Mouse (Mus musculus): ENCODE results near the gene Ccdc73.

DNA sequence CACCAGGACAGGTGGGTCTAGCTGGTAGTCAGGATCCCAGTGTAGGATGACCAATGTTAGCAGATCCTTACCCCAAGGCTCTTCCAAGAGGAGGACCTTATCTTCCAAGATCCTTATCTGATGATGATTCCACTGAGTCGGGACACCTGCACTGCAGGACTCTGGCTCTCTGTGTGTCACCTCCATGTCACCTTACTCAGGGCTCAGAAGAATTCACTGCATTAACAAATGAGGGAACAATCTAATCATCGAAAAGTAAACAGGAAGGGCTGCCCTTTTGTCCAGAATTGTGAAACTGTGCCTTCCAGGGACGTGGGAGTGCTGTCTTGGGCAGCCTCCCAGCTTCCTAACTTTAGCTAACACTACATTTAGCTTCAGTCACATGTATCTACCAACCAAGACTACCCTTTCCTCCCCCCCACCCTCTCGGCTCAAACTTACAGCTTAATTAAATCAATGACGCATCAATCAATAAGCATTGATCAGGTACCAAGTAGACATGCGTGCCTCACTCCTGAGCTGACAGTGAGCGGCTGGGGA is 191.0 kb downstream of the Ccdc73 start:
- TF ChIP-seq POLR2A (IDR thresholded peaks at IDR 0.05; ENCODE audit: borderline replicate concordance, extremely low read depth, low read depth, low read length), result no peak
- TF ChIP-seq CTCF (IDR thresholded peaks at IDR 0.05; ENCODE audit: insufficient read depth, low read length), result no peak
